Mouse (Mus musculus) erythroblast, embryonic 14.5 days (primary cell): ENCODE measurements around the gene Fam228a.

Experiments used
- GATA1 ChIP-seq: IDR thresholded peaks from 2 replicates; pipeline ENCODE4 v1.6.1; 2012; ENCODE audit warnings: low read length, inconsistent platforms, mixed read lengths
- TAL1 ChIP-seq: IDR thresholded peaks from 3 replicates; pipeline ENCODE4 v1.6.1; 2012; ENCODE audit warnings: low read length, inconsistent platforms, mixed read lengths

GRCm38 (mm10) chr12:4706901-4707300, 31.3 kb downstream of the Fam228a start:
- TF ChIP-seq TAL1 (no peak), GATA1 (no peak)
